Mouse (Mus musculus): ENCODE data around the gene Stk38.
"Not testable (repeated sequence)": the region's sequence is repeated elsewhere in the genome, so short reads cannot be mapped to it uniquely, and the experiment has no call there.

Gene Stk38

GRCm38 (mm10) chr17:29015638-29016037 lies 7.8 kb upstream of the Stk38 start:
- in situ Hi-C loops (cut with MboI; ENCODE audit: low sequenced_read_pairs), result no loop called here

GRCm38 (mm10) chr17:29014235-29014634 lies 6.4 kb upstream of the Stk38 start:
- in situ Hi-C loops (cut with MboI; ENCODE audit: low sequenced_read_pairs), result no loop called here

- in situ Hi-C loops (cut with MboI; ENCODE audit: low sequenced_read_pairs), result no loop called here
Measured at GRCm38 (mm10) chr17:29009181-29009580, 1.4 kb upstream of the Stk38 start.

GRCm38 (mm10) chr17:29008326-29008650 lies 493 bp upstream of the Stk38 start:
- in situ Hi-C loops (cut with MboI; ENCODE audit: low sequenced_read_pairs), result no loop called here

GRCm38 (mm10) chr17:29007243-29007640 lies 553 bp downstream of the Stk38 start:
- in situ Hi-C loops (cut with MboI; ENCODE audit: low sequenced_read_pairs), result no loop called here

- in situ Hi-C loops (cut with MboI; ENCODE audit: low sequenced_read_pairs), result no loop called here
Measured at GRCm38 (mm10) chr17:29006812-29007211, 983 bp downstream of the Stk38 start.

GRCm38 (mm10) chr17:29005002-29005401 lies 2.8 kb downstream of the Stk38 start:
- in situ Hi-C loops (cut with MboI; ENCODE audit: low sequenced_read_pairs), result no loop called here

GRCm38 (mm10) chr17:29003740-29004139 lies 4.1 kb downstream of the Stk38 start:
- in situ Hi-C loops (cut with MboI; ENCODE audit: low sequenced_read_pairs), result no loop called here

GRCm38 (mm10) chr17:29000465-29000864 lies 7.3 kb downstream of the Stk38 start:
- in situ Hi-C loops (cut with MboI; ENCODE audit: low sequenced_read_pairs), result no loop called here

GRCm38 (mm10) chr17:28994615-28995014 lies 13.2 kb downstream of the Stk38 start:
- in situ Hi-C loops (cut with MboI; ENCODE audit: low sequenced_read_pairs), result no loop called here

GRCm38 (mm10) chr17:28993004-28993403 lies 14.8 kb downstream of the Stk38 start:
- in situ Hi-C loops (cut with MboI; ENCODE audit: low sequenced_read_pairs), result not testable (repeated sequence)

- in situ Hi-C loops (cut with MboI; ENCODE audit: low sequenced_read_pairs), result no loop called here
Measured at GRCm38 (mm10) chr17:28992105-28992504, 15.7 kb downstream of the Stk38 start.

GRCm38 (mm10) chr17:28991286-28991685 lies 16.5 kb downstream of the Stk38 start:
- in situ Hi-C loops (cut with MboI; ENCODE audit: low sequenced_read_pairs), result no loop called here

GRCm38 (mm10) chr17:28990060-28990459 lies 17.7 kb downstream of the Stk38 start:
- in situ Hi-C loops (cut with MboI; ENCODE audit: low sequenced_read_pairs), result no loop called here

- in situ Hi-C loops (cut with MboI; ENCODE audit: low sequenced_read_pairs), result no loop called here
Measured at GRCm38 (mm10) chr17:28988996-28989395, 18.8 kb downstream of the Stk38 start.

GRCm38 (mm10) chr17:28988291-28988690 lies 19.5 kb downstream of the Stk38 start:
- in situ Hi-C loops (cut with MboI; ENCODE audit: low sequenced_read_pairs), result no loop called here

GRCm38 (mm10) chr17:28987713-28988112 lies 20.1 kb downstream of the Stk38 start:
- in situ Hi-C loops (cut with MboI; ENCODE audit: low sequenced_read_pairs), result no loop called here

- in situ Hi-C loops (cut with MboI; ENCODE audit: low sequenced_read_pairs), result no loop called here
Measured at GRCm38 (mm10) chr17:28986833-28987232, 21.0 kb downstream of the Stk38 start.

GRCm38 (mm10) chr17:28984724-28985420 lies 22.9 kb downstream of the Stk38 start:
- in situ Hi-C loops (cut with MboI; ENCODE audit: low sequenced_read_pairs), result no loop called here

- in situ Hi-C loops (cut with MboI; ENCODE audit: low sequenced_read_pairs), result no loop called here
Measured at GRCm38 (mm10) chr17:28982591-28982990, 25.2 kb downstream of the Stk38 start.

- in situ Hi-C loops (cut with MboI; ENCODE audit: low sequenced_read_pairs), result no loop called here
Measured at GRCm38 (mm10) chr17:28981081-28981480, 26.7 kb downstream of the Stk38 start.

- in situ Hi-C loops (cut with MboI; ENCODE audit: low sequenced_read_pairs), result no loop called here
Measured at GRCm38 (mm10) chr17:28979091-28979490, 28.7 kb downstream of the Stk38 start.

- in situ Hi-C loops (cut with MboI; ENCODE audit: low sequenced_read_pairs), result no loop called here
Measured at GRCm38 (mm10) chr17:28970122-28970521, 37.7 kb downstream of the Stk38 start.

All from CH12F3 (cell line).